Mouse (Mus musculus) lung, embryonic 16.5 days (tissue): Measurements from ENCODE around the gene Gimap5. TPM values are rescaled to one million over a fixed set of nuclear protein-coding genes. Genes with fewer than 3 reads are reported as not detected.
A peak's percentile ranks its signal among the peaks of the same experiment; 100 is the strongest.

Experiments used
- ATAC-seq: fragments of 200-750 bp; cut with Nextera tagmentation; 2 replicates; pipeline ENCODE4 v1.8.0; 2017; ENCODE audit warnings: low read depth, mild to moderate bottlenecking, moderate library complexity
- H3K27ac ChIP-seq: fragments of 300-500 bp; sonication (generic); 2 replicates; pipeline ENCODE4 v1.5.1; 2014; ENCODE audit warnings: mild to moderate bottlenecking, control low read depth, low read length
- H3K27me3 ChIP-seq: fragments of 300-500 bp; sonication (generic); 2 replicates; pipeline ENCODE4 v1.6.1; 2014; ENCODE audit warnings: low read depth, low read length, mixed read lengths; ENCODE audit not compliant: control insufficient read depth, insufficient read depth
- H3K36me3 ChIP-seq: fragments of 300-500 bp; sonication (generic); 2 replicates; pipeline ENCODE4 v1.6.1; 2014; ENCODE audit warnings: low read length; ENCODE audit not compliant: control insufficient read depth, insufficient read depth
- H3K4me1 ChIP-seq: fragments of 300-500 bp; sonication (generic); replicated peaks from 2 replicates; pipeline ENCODE4 v1.6.1; 2014; ENCODE audit warnings: low read length, mixed read lengths; ENCODE audit not compliant: control insufficient read depth, insufficient read depth
- H3K4me2 ChIP-seq: fragments of 300-500 bp; sonication (generic); 2 replicates; pipeline ENCODE4 v1.6.1; 2014; ENCODE audit warnings: low read depth, low read length, control low read depth
- H3K4me3 ChIP-seq: fragments of 300-500 bp; sonication (generic); 2 replicates; pipeline ENCODE4 v1.5.1; 2014; ENCODE audit warnings: mild to moderate bottlenecking, low read length, control low read depth
- H3K9ac ChIP-seq: fragments of 300-500 bp; sonication (generic); 2 replicates; pipeline ENCODE4 v1.6.1; 2014; ENCODE audit warnings: low read length, control low read depth
- H3K9me3 ChIP-seq: fragments of 300-500 bp; sonication (generic); 2 replicates; pipeline ENCODE4 v1.6.1; 2016; ENCODE audit warnings: low read length; ENCODE audit not compliant: control insufficient read depth
- WGBS: fragments of 180-500 bp; shearing (Covaris S2); extraction: QIAGEN DNeasy Blood & Tissue Kit; methylation state at CpG from one replicate; pipeline ENCODE4 v1.1.7; 2014; 5-methylcytosine and 5-hydroxymethylcytosine counted together
- polyA plus RNA-seq: library from polyadenylated mRNA; unstranded; fragments of >200 nt; fragmentation: Nextera tagmentation; extraction: Ambion mirVana; gene quantifications from 2 replicates; pipeline ENCODE4 v1.2.1, GENCODE M21; 2015

Gene Gimap5
- polyA plus RNA-seq, 1 experiment from 2014 or later = 22.4 TPM

DNA sequence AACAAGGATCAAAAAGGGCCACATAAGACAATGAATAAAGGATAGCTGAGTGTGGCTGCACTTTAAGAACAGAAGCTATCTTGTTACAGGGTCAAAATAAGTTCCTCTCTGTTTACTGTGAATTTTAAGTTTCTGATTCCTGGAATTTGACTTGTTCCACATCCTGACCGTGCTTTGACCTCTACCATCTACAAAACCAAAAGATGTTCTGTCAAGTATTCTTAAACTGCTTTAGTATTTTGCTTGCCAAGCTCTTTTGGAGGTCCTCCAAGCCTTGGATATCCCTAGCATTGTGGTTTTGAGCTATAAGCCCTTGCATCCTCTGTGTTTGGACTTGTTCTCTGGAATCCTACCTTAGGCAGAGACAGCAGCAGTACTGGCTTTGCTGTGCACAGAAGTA lies 39.2 kb downstream of the Gimap5 start:
- no peak overlapping the region for H3K4me2 ChIP-seq
- H3K9me3 ChIP-seq = peaks cover 5% of the 10 kb centered on the region
- H3K4me1 ChIP-seq = peaks cover 24% of the 10 kb centered on the region
- no peak overlapping the region for H3K4me3 ChIP-seq
- WGBS = 15% methylated on average over 1 of the region's 1 CpGs
- no peak overlapping the region for H3K9ac ChIP-seq
- no peaks in the 10 kb centered on the region; the same call in 1 of the 2 replicates for H3K36me3 ChIP-seq
- no peaks in the 10 kb centered on the region for H3K27me3 ChIP-seq
- peak; percentile 68 for ATAC-seq
- peak overlapping the region; percentile 78 for H3K27ac ChIP-seq

DNA sequence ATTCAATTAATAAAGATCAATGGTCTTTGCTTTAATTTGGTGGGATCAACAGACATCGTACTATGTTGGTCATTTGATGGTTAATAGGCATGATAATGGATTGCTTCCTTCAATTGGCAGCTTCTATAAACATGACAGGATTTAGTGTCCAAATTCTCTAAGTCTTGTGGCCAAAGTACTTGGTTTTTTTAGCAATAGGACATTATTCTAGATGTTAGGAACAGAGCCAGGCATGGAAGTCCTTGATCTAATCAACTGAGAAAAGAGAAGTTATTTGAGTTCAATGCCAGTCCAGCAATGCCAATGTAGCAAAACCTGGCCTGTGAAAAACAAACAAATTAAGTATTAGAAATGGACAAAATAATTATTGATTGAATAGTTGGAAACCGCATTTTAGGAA lies 39.6 kb downstream of the Gimap5 start:
- Histone ChIP-seq H3K4me1 (peaks cover 24% of the 10 kb centered on the region), H3K9me3 (peaks cover 4% of the 10 kb centered on the region), H3K4me2 (no peak overlapping the region), H3K36me3 (no peaks in the 10 kb centered on the region; the same call in 1 of the 2 replicates), H3K27me3 (no peaks in the 10 kb centered on the region), H3K9ac (no peak overlapping the region), H3K27ac (peak overlapping the region; percentile 78), H3K4me3 (no peak overlapping the region)
- WGBS = 56% methylated on average over 2 of the region's 2 CpGs
- peak; percentile 29 for ATAC-seq

DNA sequence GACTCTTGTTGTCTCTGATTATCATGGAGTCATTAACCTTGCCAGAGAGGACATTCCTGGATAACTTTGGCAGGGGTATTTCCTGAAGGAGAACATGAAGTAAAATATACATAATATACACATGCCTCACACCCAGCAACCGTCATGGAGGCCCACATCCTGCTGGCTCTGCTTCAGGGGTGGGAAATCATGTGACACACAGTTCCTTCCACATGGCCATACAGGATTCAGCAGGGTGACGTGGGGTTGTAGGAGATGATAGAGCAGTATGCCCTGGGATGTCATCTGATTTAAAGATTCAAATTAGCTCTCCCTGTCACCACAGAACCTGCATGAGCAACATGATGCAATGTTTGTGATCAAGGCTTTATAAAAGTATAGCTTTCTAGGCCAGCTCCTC lies 41.9 kb downstream of the Gimap5 start:
- H3K9me3 ChIP-seq = no peaks in the 10 kb centered on the region
- no peaks in the 10 kb centered on the region for H3K27me3 ChIP-seq
- WGBS = 58% methylated on average over 2 of the region's 2 CpGs
- H3K36me3 ChIP-seq = no peaks in the 10 kb centered on the region
- H3K4me3 ChIP-seq = no peak overlapping the region
- no peak overlapping the region for H3K27ac ChIP-seq
- H3K9ac ChIP-seq = no peak overlapping the region
- H3K4me1 ChIP-seq = peaks cover 24% of the 10 kb centered on the region
- H3K4me2 ChIP-seq = no peak overlapping the region
- ATAC-seq = no peak

DNA sequence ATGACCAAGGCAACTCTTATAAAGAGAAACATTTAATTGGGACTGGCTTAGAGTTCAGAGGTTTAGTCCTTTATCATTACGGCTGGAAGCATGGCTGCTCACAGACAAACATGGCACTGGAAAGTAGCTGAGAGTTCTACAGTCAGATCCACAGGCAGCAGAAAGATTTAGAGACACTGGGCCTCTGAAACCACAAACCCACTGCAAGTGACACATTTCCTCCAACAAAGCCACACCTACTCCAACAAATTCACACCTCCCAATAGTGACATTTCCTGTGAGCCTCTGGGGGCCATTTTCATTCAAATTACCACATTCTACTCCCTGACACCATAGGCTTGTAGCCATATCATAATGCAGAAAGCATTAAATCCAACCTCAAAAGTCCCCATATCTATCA lies 55.9 kb downstream of the Gimap5 start:
- Histone ChIP-seq H3K27ac (no peak overlapping the region), H3K36me3 (no peaks in the 10 kb centered on the region), H3K9me3 (peaks cover 3% of the 10 kb centered on the region), H3K4me2 (no peak overlapping the region), H3K27me3 (no peaks in the 10 kb centered on the region), H3K4me3 (no peak overlapping the region), H3K9ac (no peak overlapping the region), H3K4me1 (no peaks in the 10 kb centered on the region)
- 67% methylated on average over 1 of the region's 1 CpGs for WGBS
- ATAC-seq = no peak

DNA sequence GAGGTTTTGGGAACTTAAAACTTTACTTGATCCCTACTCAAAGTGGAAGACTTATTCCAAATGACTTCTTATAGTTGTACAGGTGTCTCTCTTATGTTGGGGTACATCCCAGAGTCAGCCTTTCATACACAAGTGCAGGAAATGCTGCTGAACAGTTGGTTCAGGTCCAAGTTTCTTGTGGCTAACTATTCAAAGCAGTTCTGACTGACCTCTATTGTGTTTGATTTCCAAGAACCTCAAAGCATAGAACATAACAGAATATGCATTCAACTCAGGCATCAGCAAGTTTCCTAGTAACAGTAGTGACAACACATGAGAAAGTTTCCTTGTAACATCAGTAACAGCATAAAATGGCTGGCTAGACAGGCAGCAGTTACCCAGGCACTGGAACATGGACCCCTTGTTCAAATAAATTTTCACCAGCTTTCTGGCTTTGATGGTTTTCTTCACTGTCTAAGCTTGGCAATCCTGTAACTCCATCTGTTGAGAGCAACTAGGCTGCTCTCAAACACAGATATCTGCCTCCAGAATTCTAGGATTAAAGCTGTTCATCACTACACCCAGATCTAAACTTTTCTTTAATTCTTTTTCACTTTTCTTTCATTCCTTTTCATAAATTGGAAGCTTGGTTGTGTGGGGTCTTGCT lies 57.5 kb downstream of the Gimap5 start:
- no peak overlapping the region for H3K4me3 ChIP-seq
- no peak for ATAC-seq
- no peak overlapping the region for H3K27ac ChIP-seq
- peaks cover 3% of the 10 kb centered on the region; the same call in 1 of the 2 replicates for H3K4me1 ChIP-seq
- H3K9me3 ChIP-seq = peaks cover 3% of the 10 kb centered on the region
- H3K36me3 ChIP-seq = no peaks in the 10 kb centered on the region
- H3K9ac ChIP-seq = no peak overlapping the region
- no peak overlapping the region for H3K4me2 ChIP-seq
- H3K27me3 ChIP-seq = no peaks in the 10 kb centered on the region

Other genes starting within 250 kb of the Gimap5 start
- gene Atp6v0e2, start 208.6 kb upstream of the Gimap5 start, polyA plus RNA-seq = 9.7 and 11.8 TPM in 2 replicates
- gene Lrrc61, start 191.4 kb upstream of the Gimap5 start, polyA plus RNA-seq = 5.8 and 8.8 TPM in 2 replicates
- 101 and 114 TPM in 2 replicates for gene Rarres2, start 173.4 kb upstream of the Gimap5 start, polyA plus RNA-seq
- gene Gm45021, start 156.6 kb upstream of the Gimap5 start, polyA plus RNA-seq = not detected in 2 replicates
- gene Repin1, start 152.3 kb upstream of the Gimap5 start, polyA plus RNA-seq = 30.5 and 32.3 TPM in 2 replicates
- not detected in 2 replicates for gene Gm44965, start 152.3 kb upstream of the Gimap5 start, polyA plus RNA-seq
- gene Zfp775, start 144.1 kb upstream of the Gimap5 start, polyA plus RNA-seq = 6.2 and 7.4 TPM in 2 replicates
- 0.41 and 0.57 TPM in 2 replicates for gene AI854703, start 119.4 kb upstream of the Gimap5 start, polyA plus RNA-seq
- gene Gimap8, start 99.0 kb upstream of the Gimap5 start, polyA plus RNA-seq = 5.9 and 6.1 TPM in 2 replicates
- gene Gimap9, start 70.1 kb upstream of the Gimap5 start, polyA plus RNA-seq = 14.2 and 14.6 TPM in 2 replicates
- gene Gimap4, start 61.6 kb upstream of the Gimap5 start, polyA plus RNA-seq = 53.8 and 58.5 TPM in 2 replicates
- 50.6 and 54.7 TPM in 2 replicates for gene Gimap6, start 38.0 kb upstream of the Gimap5 start, polyA plus RNA-seq
- gene Gm28053, start 27.6 kb upstream of the Gimap5 start, polyA plus RNA-seq = 3.6 and 4.6 TPM in 2 replicates
- gene Gimap7, start 27.6 kb upstream of the Gimap5 start, polyA plus RNA-seq = not detected in 2 replicates
- gene Gimap1, start 7.1 kb upstream of the Gimap5 start, polyA plus RNA-seq = 46.7 and 51.1 TPM in 2 replicates
- 0.08 and 0.10 TPM in 2 replicates for gene Gimap3, start 24.7 kb downstream of the Gimap5 start, polyA plus RNA-seq
- 242 and 258 TPM in 2 replicates for gene Tmem176a, start 94.7 kb downstream of the Gimap5 start, polyA plus RNA-seq
- gene Tmem176b, start 95.3 kb downstream of the Gimap5 start, polyA plus RNA-seq = 450 and 479 TPM in 2 replicates
- 0.30 TPM in 1 of 2 replicates, not detected in the other for gene Aoc1, start 126.7 kb downstream of the Gimap5 start, polyA plus RNA-seq
- gene 1600015I10Rik, start 183.7 kb downstream of the Gimap5 start, polyA plus RNA-seq = not detected in 2 replicates
- gene Doxl2, start 228.8 kb downstream of the Gimap5 start, polyA plus RNA-seq = not detected in 2 replicates
- not detected in 2 replicates for gene Svs1, start 240.7 kb downstream of the Gimap5 start, polyA plus RNA-seq